Mouse (Mus musculus): ENCODE results near the gene Lrrn2. TPM values are rescaled to one million over a fixed set of nuclear protein-coding genes. Genes with fewer than 3 reads are reported as not detected.
A peak's percentile ranks its signal among the peaks of the same experiment; 100 is the strongest.

The Lrrn2 gene
- total and polyA plus RNA-seq, 2 experiments from 2014 or later: 48.9 to 76.6 TPM

GRCm38 (mm10) chr1:132928032-132928906 is 48.2 kb downstream of the Lrrn2 start:
- H3K4me3 ChIP-seq (ENCODE audit: low read depth, low read length): no peak overlapping the region
- DNase-seq (ENCODE audit: low spot score) (no peak), ATAC-seq (ENCODE audit: low FRiP score) (no peak)
- no peaks in the 10 kb centered on the region for H3K27me3 ChIP-seq (ENCODE audit: insufficient read depth, low read length)
- no peaks in the 10 kb centered on the region for H3K9me3 ChIP-seq (ENCODE audit: low read length)
- H3K9ac ChIP-seq (replicated peaks; ENCODE audit: low read length, poor library complexity, severe bottlenecking): no peak overlapping the region
- H3K4me1 ChIP-seq (ENCODE audit: insufficient read depth, low read length): no peaks in the 10 kb centered on the region; the same call in 1 of the 2 replicates
- 0 out of 2 replicates have a peak, but pooled peaks cover 2% of the 10 kb centered on the region for H3K36me3 ChIP-seq (ENCODE audit: insufficient read depth, low read length)
- H3K4me2 ChIP-seq (ENCODE audit: low read depth, low read length, poor library complexity, severe bottlenecking): no peak overlapping the region
- WGBS: 36% methylated on average over 19 of the region's 19 CpGs
- TF ChIP-seq CTCF (IDR thresholded peaks at IDR 0.05): no peak
- H3K27ac ChIP-seq (ENCODE audit: low read depth, low read length): peak overlapping the region; percentile 62; the same call in 1 of the 2 replicates

- 62% methylated on average over 3 of the region's 3 CpGs for WGBS
- H3K4me1 ChIP-seq (ENCODE audit: insufficient read depth, low read length): no peaks in the 10 kb centered on the region; the same call in 1 of the 2 replicates
- no peaks in the 10 kb centered on the region for H3K27me3 ChIP-seq (ENCODE audit: insufficient read depth, low read length)
- H3K9ac ChIP-seq (replicated peaks; ENCODE audit: low read length, poor library complexity, severe bottlenecking): no peak overlapping the region
- H3K4me2 ChIP-seq (ENCODE audit: low read depth, low read length, poor library complexity, severe bottlenecking): no peak overlapping the region
- TF ChIP-seq CTCF (IDR thresholded peaks at IDR 0.05): peak; percentile 4; the same call in 1 of the 2 replicates
- H3K27ac ChIP-seq (ENCODE audit: low read depth, low read length): peak overlapping the region; percentile 62; the same call in 1 of the 2 replicates
- no peak for DNase-seq (ENCODE audit: low spot score)
- no peak for ATAC-seq (ENCODE audit: low FRiP score)
- H3K9me3 ChIP-seq (ENCODE audit: low read length): no peaks in the 10 kb centered on the region
- no peak overlapping the region for H3K4me3 ChIP-seq (ENCODE audit: low read depth, low read length)
- 0 out of 2 replicates have a peak, but pooled peaks cover 2% of the 10 kb centered on the region for H3K36me3 ChIP-seq (ENCODE audit: insufficient read depth, low read length)
Observed at GRCm38 (mm10) chr1:132928907-132929250, 48.8 kb downstream of the Lrrn2 start.

- H3K36me3 ChIP-seq (ENCODE audit: insufficient read depth, low read length): 0 out of 2 replicates have a peak, but pooled peaks cover under 1% of the 10 kb centered on the region
- H3K4me2 ChIP-seq (ENCODE audit: low read depth, low read length, poor library complexity, severe bottlenecking): no peak overlapping the region
- WGBS: 80% methylated on average over 4 of the region's 4 CpGs
- no peak for DNase-seq (ENCODE audit: low spot score)
- peaks cover 2% of the 10 kb centered on the region; the same call in 1 of the 2 replicates for H3K4me1 ChIP-seq (ENCODE audit: insufficient read depth, low read length)
- H3K27ac ChIP-seq (ENCODE audit: low read depth, low read length): no peak overlapping the region
- no peak for ATAC-seq (ENCODE audit: low FRiP score)
- no peak for TF ChIP-seq CTCF (IDR thresholded peaks at IDR 0.05)
- no peaks in the 10 kb centered on the region for H3K9me3 ChIP-seq (ENCODE audit: low read length)
- H3K4me3 ChIP-seq (ENCODE audit: low read depth, low read length): no peak overlapping the region
- no peaks in the 10 kb centered on the region for H3K27me3 ChIP-seq (ENCODE audit: insufficient read depth, low read length)
- H3K9ac ChIP-seq (replicated peaks; ENCODE audit: low read length, poor library complexity, severe bottlenecking): no peak overlapping the region
Observed at GRCm38 (mm10) chr1:132930291-132930690, 50.2 kb downstream of the Lrrn2 start.

- Histone ChIP-seq H3K4me1 (ENCODE audit: insufficient read depth, low read length) (peaks cover 2% of the 10 kb centered on the region; the same call in 1 of the 2 replicates), H3K36me3 (ENCODE audit: insufficient read depth, low read length) (peaks cover 4% of the 10 kb centered on the region; the same call in 1 of the 2 replicates), H3K9me3 (ENCODE audit: low read length) (no peaks in the 10 kb centered on the region), H3K9ac (replicated peaks; ENCODE audit: low read length, poor library complexity, severe bottlenecking) (no peak overlapping the region), H3K4me2 (ENCODE audit: low read depth, low read length, poor library complexity, severe bottlenecking) (no peak overlapping the region), H3K27ac (ENCODE audit: low read depth, low read length) (no peak overlapping the region), H3K27me3 (ENCODE audit: insufficient read depth, low read length) (no peaks in the 10 kb centered on the region), H3K4me3 (ENCODE audit: low read depth, low read length) (no peak overlapping the region)
- ATAC-seq (ENCODE audit: low FRiP score) (no peak), DNase-seq (ENCODE audit: low spot score) (peak; percentile 65)
- WGBS: 86% methylated on average over 2 of the region's 2 CpGs
- TF ChIP-seq CTCF (IDR thresholded peaks at IDR 0.05): no peak
Observed at GRCm38 (mm10) chr1:132932421-132932820, 52.3 kb downstream of the Lrrn2 start.

- H3K4me3 ChIP-seq (ENCODE audit: low read depth, low read length): no peak overlapping the region
- peaks cover 26% of the 10 kb centered on the region for H3K36me3 ChIP-seq (ENCODE audit: insufficient read depth, low read length)
- no peaks in the 10 kb centered on the region for H3K9me3 ChIP-seq (ENCODE audit: low read length)
- peak; percentile 73 for TF ChIP-seq CTCF (IDR thresholded peaks at IDR 0.05)
- H3K9ac ChIP-seq (replicated peaks; ENCODE audit: low read length, poor library complexity, severe bottlenecking): no peak overlapping the region
- ATAC-seq (ENCODE audit: low FRiP score) (peak; percentile 74), DNase-seq (ENCODE audit: low spot score) (peak; percentile 82)
- H3K27ac ChIP-seq (ENCODE audit: low read depth, low read length): no peak overlapping the region
- H3K27me3 ChIP-seq (ENCODE audit: insufficient read depth, low read length): no peaks in the 10 kb centered on the region
- WGBS: 14% methylated on average over 5 of the region's 7 CpGs
- H3K4me1 ChIP-seq (ENCODE audit: insufficient read depth, low read length): 0 out of 2 replicates have a peak, but pooled peaks cover 2% of the 10 kb centered on the region
- H3K4me2 ChIP-seq (ENCODE audit: low read depth, low read length, poor library complexity, severe bottlenecking): no peak overlapping the region
Observed at GRCm38 (mm10) chr1:132934856-132935255, 54.8 kb downstream of the Lrrn2 start.
